Mouse (Mus musculus): Measurements from ENCODE around the gene Gm13694.
A peak's percentile ranks its signal among the peaks of the same experiment; 100 is the strongest.
"Not testable (repeated sequence)": the region's sequence is repeated elsewhere in the genome, so short reads cannot be mapped to it uniquely, and the experiment has no call there.

The Gm13694 gene

GRCm38 (mm10) chr2:83978633-83979032 lies at the start of gene Gm13694:
Gene Gm13694, plus strand, starts transcription at chr2:83978933.
- not testable (repeated sequence) for DNase-seq

GRCm38 (mm10) chr2:83929478-83930088 lies 49.1 kb upstream of the Gm13694 start:
- DNase-seq: no peak

GRCm38 (mm10) chr2:83940931-83941361 lies 37.8 kb upstream of the Gm13694 start, which contains the start of gene Zswim2:
Gene Zswim2, minus strand, starts transcription at chr2:83941228.
- DNase-seq: peak; percentile 48 to 61

- DNase-seq: no peak
These were observed 37.4 kb upstream of the Gm13694 start for GRCm38 (mm10) chr2:83941378-83941777.

- no peak for DNase-seq
These were observed 36.9 kb upstream of the Gm13694 start for GRCm38 (mm10) chr2:83941792-83942191.

- DNase-seq: not testable (repeated sequence)
These were observed 23.3 kb upstream of the Gm13694 start, which contains the start of gene Gm13698 for GRCm38 (mm10) chr2:83955393-83955792. Gene Gm13698, plus strand, starts transcription at chr2:83955693.

GRCm38 (mm10) chr2:83961203-83961602 lies 17.5 kb upstream of the Gm13694 start, which contains the start of gene Gm13693:
Gene Gm13693, plus strand, starts transcription at chr2:83961503.
- DNase-seq: not testable (repeated sequence)

GRCm38 (mm10) chr2:83967013-83967412 lies 11.7 kb upstream of the Gm13694 start, which contains the start of gene Gm13695:
Gene Gm13695, plus strand, starts transcription at chr2:83967313.
- DNase-seq: not testable (repeated sequence)

- DNase-seq: not testable (repeated sequence)
These were observed 5.9 kb upstream of the Gm13694 start, which contains the start of gene Gm13696 for GRCm38 (mm10) chr2:83972823-83973222. Gene Gm13696, plus strand, starts transcription at chr2:83973123.

GRCm38 (mm10) chr2:83984443-83984842 lies 5.7 kb downstream of the Gm13694 start, which contains the start of gene Gm13697:
Gene Gm13697, plus strand, starts transcription at chr2:83984743.
- not testable (repeated sequence) for DNase-seq

- DNase-seq: not testable (repeated sequence)
These were observed 11.5 kb downstream of the Gm13694 start, which contains the start of gene Gm13691 for GRCm38 (mm10) chr2:83990253-83990652. Gene Gm13691, plus strand, starts transcription at chr2:83990553.

- DNase-seq: not testable (repeated sequence)
These were observed 15.0 kb downstream of the Gm13694 start for GRCm38 (mm10) chr2:83993639-83994255.

GRCm38 (mm10) chr2:83994526-83994925 lies 15.8 kb downstream of the Gm13694 start:
- DNase-seq: not testable (repeated sequence)

- DNase-seq: no peak
These were observed 30.2 kb downstream of the Gm13694 start for GRCm38 (mm10) chr2:84008913-84009312.

GRCm38 (mm10) chr2:84009818-84010217 lies 31.1 kb downstream of the Gm13694 start:
- no peak for DNase-seq

GRCm38 (mm10) chr2:84014572-84014971 lies 35.8 kb downstream of the Gm13694 start:
- no peak for DNase-seq

GRCm38 (mm10) chr2:84016291-84016690 lies 37.6 kb downstream of the Gm13694 start:
- not testable (repeated sequence) for DNase-seq

GRCm38 (mm10) chr2:84018330-84018729 lies 39.6 kb downstream of the Gm13694 start:
- no peak for DNase-seq

- DNase-seq: peak; percentile 26 to 73
These were observed 41.0 kb downstream of the Gm13694 start for GRCm38 (mm10) chr2:84019519-84020305.

- no peak for DNase-seq
These were observed 43.2 kb downstream of the Gm13694 start for GRCm38 (mm10) chr2:84021930-84022329.

GRCm38 (mm10) chr2:84022905-84023304 lies 44.2 kb downstream of the Gm13694 start:
- DNase-seq: peak in 1 of 2 experiments; percentile 14

- no peak for DNase-seq
These were observed 44.6 kb downstream of the Gm13694 start for GRCm38 (mm10) chr2:84023319-84023718.

GRCm38 (mm10) chr2:84025217-84025616 lies 46.5 kb downstream of the Gm13694 start:
- no peak for DNase-seq
